Mouse (Mus musculus) CH12.LX (cell line): ENCODE measurements around the gene Sapcd2. TPM values are rescaled to one million over a fixed set of nuclear protein-coding genes. Genes with fewer than 3 reads are reported as not detected.

Source experiments
- DNase-seq: peaks from one replicate; pipeline ENCODE4 v3.0.0-alpha.2; 2013; ENCODE audit errors: extremely low read depth
- H3K27ac ChIP-seq: 2 replicates; pipeline ENCODE4 v1.5.1; 2012; ENCODE audit warnings: low read depth, mild to moderate bottlenecking, control low read depth, moderate library complexity; ENCODE audit not compliant: insufficient read depth
- H3K27me3 ChIP-seq: replicated peaks from 2 replicates; pipeline ENCODE3; 2012; ENCODE audit warnings: inconsistent platforms
- H3K36me3 ChIP-seq, 2 experiments: replicated peaks in 1 of 2; 2 replicates each; pipeline versions ENCODE3 to v1.6.1; 2012; ENCODE audit warnings: inconsistent platforms in 1 of 2, low read length in 1 of 2, mild to moderate bottlenecking in 1 of 2, mixed read lengths in 1 of 2, moderate library complexity in 1 of 2; ENCODE audit not compliant: control insufficient read depth in 1 of 2, insufficient read depth in 1 of 2
- H3K4me1 ChIP-seq, 2 experiments: 2 replicates each; pipeline ENCODE4 v1.6.1; 2012; ENCODE audit warnings: inconsistent platforms in 1 of 2, moderate library complexity in 1 of 2; ENCODE audit not compliant: insufficient read depth in 2 of 2, control insufficient read depth in 1 of 2
- H3K4me2 ChIP-seq: 2 replicates; pipeline ENCODE4 v1.6.1; 2012; ENCODE audit warnings: low read depth, mild to moderate bottlenecking, control low read depth; ENCODE audit not compliant: poor library complexity, insufficient read depth, severe bottlenecking
- H3K4me3 ChIP-seq, 3 experiments: fragments of 150-350 bp in 1 of 3; sonication (generic) in 1 of 3; replicated peaks in 1 of 3; 2 replicates each; pipeline versions ENCODE3 to v1.5.1; 2011 to 2012; ENCODE audit warnings: low read depth in 2 of 3, low read length in 2 of 3, mild to moderate bottlenecking in 2 of 3, moderate library complexity in 2 of 3, control low read depth in 1 of 3, improper control_type of control experiment in 1 of 3, inconsistent platforms in 1 of 3, mixed read lengths in 1 of 3; ENCODE audit not compliant: poor library complexity in 1 of 3
- H3K79me2 ChIP-seq: replicated peaks from 2 replicates; pipeline ENCODE4 v1.6.1; 2012; ENCODE audit warnings: mild to moderate bottlenecking, moderate library complexity; ENCODE audit not compliant: control insufficient read depth, poor library complexity, insufficient read depth, severe bottlenecking; ENCODE audit errors: extremely low read depth
- H3K9ac ChIP-seq: 2 replicates; pipeline ENCODE4 v1.6.1; 2012; ENCODE audit warnings: low read depth, mild to moderate bottlenecking, control low read depth, moderate library complexity; ENCODE audit not compliant: insufficient read depth
- H3K9me3 ChIP-seq: replicated peaks from 2 replicates; pipeline ENCODE3; 2012; ENCODE audit warnings: low read length, inconsistent platforms, mixed read lengths
- CHD2 ChIP-seq: IDR thresholded peaks from 2 replicates; pipeline ENCODE4 v1.6.1; 2011; ENCODE audit warnings: low read length, improper control_type of control experiment
- CTCF ChIP-seq, 2 experiments: IDR thresholded peaks in 1 of 2; conservative IDR thresholded peaks in 1 of 2; 2 replicates each; pipeline ENCODE4 v1.5.1; 2011 to 2012; ENCODE audit warnings: low read depth in 2 of 2, low read length in 2 of 2, improper control_type of control experiment in 1 of 2, inconsistent platforms in 1 of 2, mild to moderate bottlenecking in 1 of 2, moderate library complexity in 1 of 2
- NELFE ChIP-seq: IDR thresholded peaks from 2 replicates; pipeline ENCODE4 v1.6.1; 2011; ENCODE audit warnings: low read depth, low read length, improper control_type of control experiment
- POLR2A ChIP-seq: IDR thresholded peaks from 2 replicates; pipeline ENCODE4 v1.6.1; 2011; ENCODE audit warnings: low read depth, mild to moderate bottlenecking, improper control_type of control experiment, low read length
- SIN3A ChIP-seq: IDR thresholded peaks from 2 replicates; pipeline ENCODE4 v1.6.1; 2012; ENCODE audit warnings: low read length, improper control_type of control experiment, inconsistent platforms
- ZC3H11A ChIP-seq: IDR thresholded peaks from 2 replicates; pipeline ENCODE4 v1.6.1; 2012; ENCODE audit warnings: low read depth, mild to moderate bottlenecking, inconsistent platforms, low read length, improper control_type of control experiment
- ZKSCAN1 ChIP-seq: IDR thresholded peaks from 2 replicates; pipeline ENCODE4 v1.6.1; 2012; ENCODE audit warnings: low read depth, inconsistent platforms, low read length, improper control_type of control experiment, borderline replicate concordance
- dilution Hi-C: fragments of 300-500 bp; cut with MboI; formaldehyde crosslinking; loops from 2 replicates; pipeline ENCODE4 v1.14.3; 2020; ENCODE audit warnings: low sequenced_read_pairs; ENCODE audit not compliant: extremely low pct_unique_long_range_greater_than_20kb, extremely low pct_ligation_motif_present
- in situ Hi-C: fragments of 300-500 bp; cut with MboI; formaldehyde crosslinking; loops from 3 replicates; pipeline ENCODE4 v1.14.3; 2019; ENCODE audit warnings: low sequenced_read_pairs, low pct_ligation_motif_present, low pct_unique_long_range_greater_than_20kb, mixed read lengths
- polyA plus RNA-seq: library from polyadenylated mRNA; unstranded; fragments of >175 nt; gene quantifications from 2 replicates; pipeline ENCODE4 v1.2.1, GENCODE M21; 2012; ENCODE audit warnings: low read depth; ENCODE audit not compliant: insufficient read length
- total RNA-seq, 2 experiments: library from RNA; depleted of rRNA; stranded (reverse); fragments of 300-350 nt in 1 of 2; fragments of >200 nt in 1 of 2; gene quantifications; 2 replicates each; pipeline ENCODE4 v1.2.3; 2012 to 2014

Gene Sapcd2
- total and polyA plus RNA-seq, 3 experiments = 16.9 to 27.3 (median 22.5) TPM

DNA sequence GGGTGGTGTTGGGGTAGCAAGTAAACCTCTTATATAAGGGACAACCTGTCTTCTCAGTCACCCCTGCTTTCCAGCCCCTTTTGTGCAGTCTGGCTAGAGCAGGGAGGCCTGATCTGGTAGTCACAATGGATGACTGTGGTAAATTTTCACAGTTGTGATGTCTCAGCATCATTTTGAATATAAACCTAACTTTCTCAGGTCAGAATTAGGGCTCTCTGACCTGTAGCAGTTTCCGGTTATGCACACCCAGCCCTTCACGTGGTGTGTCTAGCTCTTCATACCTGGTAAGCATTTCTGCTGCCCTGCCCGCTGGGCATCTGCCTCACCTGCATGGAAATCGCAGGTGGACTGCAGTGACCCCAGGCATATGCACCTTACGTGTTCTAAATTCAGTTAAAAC is 55.1 kb downstream of the Sapcd2 start:
- dilution Hi-C loops = no loop called here
- Histone ChIP-seq H3K4me1 (peaks cover 36 to 75% of the 10 kb centered on the region in 2 experiments), H3K27me3 (no peaks in the 10 kb centered on the region), H3K9ac (no peak overlapping the region), H3K9me3 (peaks cover 3% of the 10 kb centered on the region), H3K4me3 (no peak overlapping the region), H3K4me2 (no peak overlapping the region), H3K79me2 (no peaks in the 10 kb centered on the region), H3K27ac (no peak overlapping the region), H3K36me3 (peaks cover 0 to 20% of the 10 kb centered on the region in 2 experiments)
- in situ Hi-C loops = loop anchor here (10.0 kb wide), 1 partner anchor 128 kb away; the partner anchor contains the start of gene Edf1
- DNase-seq = no peak
- TF ChIP-seq ZC3H11A (no peak), ZKSCAN1 (no peak), SIN3A (no peak), CTCF (conservative IDR thresholded peaks at IDR 0.05 in 1 of 2, IDR thresholded peaks at IDR 0.05 in 1 of 2; ENCODE audit: low read depth in 2 of 2, low read length in 2 of 2) (peak in 1 of 2 experiments; percentile 12; a peak in 1 of 4 replicates), NELFE (no peak), CHD2 (no peak), POLR2A (no peak)

Other genes starting within 250 kb of the Sapcd2 start
Only the 20 nearest of the 39 such genes appear.
- gene AL732309.1, start 125.5 kb upstream of the Sapcd2 start, total RNA-seq (2012; rRNA removed) = 8.9 and 9.5 TPM in 2 replicates
- gene AL732309.1, start 125.5 kb upstream of the Sapcd2 start, total RNA-seq (2014; rRNA removed) = 6.7 and 9.6 TPM in 2 replicates
- 3.5 and 4.5 TPM in 2 replicates for gene AL732309.1, start 125.5 kb upstream of the Sapcd2 start, polyA plus RNA-seq
- gene Tmem203, start 116.9 kb upstream of the Sapcd2 start, total RNA-seq (2012; rRNA removed) = 22.7 and 28.3 TPM in 2 replicates
- gene Tmem203, start 116.9 kb upstream of the Sapcd2 start, total RNA-seq (2014; rRNA removed) = 18.4 and 21.2 TPM in 2 replicates
- gene Tmem203, start 116.9 kb upstream of the Sapcd2 start, polyA plus RNA-seq = 14.5 and 21.5 TPM in 2 replicates
- 13.1 and 14.3 TPM in 2 replicates for gene Tprn, start 109.7 kb upstream of the Sapcd2 start, total RNA-seq (2012; rRNA removed)
- 7.0 and 8.2 TPM in 2 replicates for gene Tprn, start 109.7 kb upstream of the Sapcd2 start, total RNA-seq (2014; rRNA removed)
- 17.0 and 19.3 TPM in 2 replicates for gene Tprn, start 109.7 kb upstream of the Sapcd2 start, polyA plus RNA-seq
- 80.6 and 98.5 TPM in 2 replicates for gene Ssna1, start 99.9 kb upstream of the Sapcd2 start, total RNA-seq (2012; rRNA removed)
- 72.9 and 82.0 TPM in 2 replicates for gene Ssna1, start 99.9 kb upstream of the Sapcd2 start, total RNA-seq (2014; rRNA removed)
- gene Ssna1, start 99.9 kb upstream of the Sapcd2 start, polyA plus RNA-seq = 51.4 and 74.9 TPM in 2 replicates
- 13.6 and 14.5 TPM in 2 replicates for gene Anapc2, start 99.8 kb upstream of the Sapcd2 start, total RNA-seq (2012; rRNA removed)
- 9.6 and 13.0 TPM in 2 replicates for gene Anapc2, start 99.8 kb upstream of the Sapcd2 start, total RNA-seq (2014; rRNA removed)
- gene Anapc2, start 99.8 kb upstream of the Sapcd2 start, polyA plus RNA-seq = 48.7 and 55.2 TPM in 2 replicates
- not detected in 2 replicates for gene Tmem210, start 84.2 kb upstream of the Sapcd2 start, total RNA-seq (2012; rRNA removed)
- gene Tmem210, start 84.2 kb upstream of the Sapcd2 start, total RNA-seq (2014; rRNA removed) = not detected in 2 replicates
- gene Tmem210, start 84.2 kb upstream of the Sapcd2 start, polyA plus RNA-seq = not detected in 2 replicates
- not detected in 2 replicates for gene Lrrc26, start 82.4 kb upstream of the Sapcd2 start, total RNA-seq (2012; rRNA removed)
- gene Lrrc26, start 82.4 kb upstream of the Sapcd2 start, total RNA-seq (2014; rRNA removed) = not detected in 2 replicates
- not detected in 2 replicates for gene Lrrc26, start 82.4 kb upstream of the Sapcd2 start, polyA plus RNA-seq
- gene Grin1, start 53.1 kb upstream of the Sapcd2 start, total RNA-seq (2012; rRNA removed) = 0.04 and 0.17 TPM in 2 replicates
- 0.08 and 0.36 TPM in 2 replicates for gene Grin1, start 53.1 kb upstream of the Sapcd2 start, total RNA-seq (2014; rRNA removed)
- 0.06 TPM in 1 of 2 replicates, not detected in the other for gene Grin1, start 53.1 kb upstream of the Sapcd2 start, polyA plus RNA-seq
- gene Man1b1, start 40.0 kb upstream of the Sapcd2 start, total RNA-seq (2012; rRNA removed) = 45.7 and 58.1 TPM in 2 replicates
- gene Man1b1, start 40.0 kb upstream of the Sapcd2 start, total RNA-seq (2014; rRNA removed) = 39.3 and 41.8 TPM in 2 replicates
- gene Man1b1, start 40.0 kb upstream of the Sapcd2 start, polyA plus RNA-seq = 68.8 and 69.3 TPM in 2 replicates
- 21.0 and 36.0 TPM in 2 replicates for gene Dpp7, start 16.0 kb upstream of the Sapcd2 start, total RNA-seq (2012; rRNA removed)
- 16.2 and 19.4 TPM in 2 replicates for gene Dpp7, start 16.0 kb upstream of the Sapcd2 start, total RNA-seq (2014; rRNA removed)
- gene Dpp7, start 16.0 kb upstream of the Sapcd2 start, polyA plus RNA-seq = 20.9 and 22.7 TPM in 2 replicates
- 14.5 and 16.2 TPM in 2 replicates for gene Uap1l1, start 6.6 kb upstream of the Sapcd2 start, total RNA-seq (2012; rRNA removed)
- 3.3 and 4.3 TPM in 2 replicates for gene Uap1l1, start 6.6 kb upstream of the Sapcd2 start, total RNA-seq (2014; rRNA removed)
- gene Uap1l1, start 6.6 kb upstream of the Sapcd2 start, polyA plus RNA-seq = 27.6 and 30.8 TPM in 2 replicates
- gene Entpd2, start 23.6 kb downstream of the Sapcd2 start, total RNA-seq (2012; rRNA removed) = not detected in 2 replicates
- gene Entpd2, start 23.6 kb downstream of the Sapcd2 start, total RNA-seq (2014; rRNA removed) = not detected in 2 replicates
- not detected in 2 replicates for gene Entpd2, start 23.6 kb downstream of the Sapcd2 start, polyA plus RNA-seq
- 3.4 and 5.5 TPM in 2 replicates for gene Npdc1, start 27.0 kb downstream of the Sapcd2 start, total RNA-seq (2012; rRNA removed)
- gene Npdc1, start 27.0 kb downstream of the Sapcd2 start, total RNA-seq (2014; rRNA removed) = not detected in 2 replicates
- 0.49 and 0.78 TPM in 2 replicates for gene Npdc1, start 27.0 kb downstream of the Sapcd2 start, polyA plus RNA-seq
- gene Fut7, start 50.9 kb downstream of the Sapcd2 start, total RNA-seq (2012; rRNA removed) = 0.17 and 0.25 TPM in 2 replicates
- 0.17 and 0.51 TPM in 2 replicates for gene Fut7, start 50.9 kb downstream of the Sapcd2 start, total RNA-seq (2014; rRNA removed)
- gene Fut7, start 50.9 kb downstream of the Sapcd2 start, polyA plus RNA-seq = 0.57 and 0.74 TPM in 2 replicates
- 10.5 and 13.0 TPM in 2 replicates for gene Abca2, start 56.4 kb downstream of the Sapcd2 start, total RNA-seq (2012; rRNA removed)
- 3.1 and 5.0 TPM in 2 replicates for gene Abca2, start 56.4 kb downstream of the Sapcd2 start, total RNA-seq (2014; rRNA removed)
- gene Abca2, start 56.4 kb downstream of the Sapcd2 start, polyA plus RNA-seq = 15.7 and 23.4 TPM in 2 replicates
- gene Clic3, start 84.5 kb downstream of the Sapcd2 start, total RNA-seq (2012; rRNA removed) = 0.30 and 0.63 TPM in 2 replicates
- not detected in 2 replicates for gene Clic3, start 84.5 kb downstream of the Sapcd2 start, total RNA-seq (2014; rRNA removed)
- gene Clic3, start 84.5 kb downstream of the Sapcd2 start, polyA plus RNA-seq = 0.71 and 1.6 TPM in 2 replicates
- 13.6 and 15.1 TPM in 2 replicates for gene Paxx, start 88.8 kb downstream of the Sapcd2 start, total RNA-seq (2012; rRNA removed)
- 13.5 and 16.2 TPM in 2 replicates for gene Paxx, start 88.8 kb downstream of the Sapcd2 start, total RNA-seq (2014; rRNA removed)
- gene Paxx, start 88.8 kb downstream of the Sapcd2 start, polyA plus RNA-seq = 9.5 and 13.9 TPM in 2 replicates
- gene Ptgds, start 97.7 kb downstream of the Sapcd2 start, total RNA-seq (2012; rRNA removed) = 0.29 TPM in 1 of 2 replicates, not detected in the other
- 0.46 TPM in 1 of 2 replicates, not detected in the other for gene Ptgds, start 97.7 kb downstream of the Sapcd2 start, total RNA-seq (2014; rRNA removed)
- gene Ptgds, start 97.7 kb downstream of the Sapcd2 start, polyA plus RNA-seq = 0.37 and 0.40 TPM in 2 replicates
- gene Lcn12, start 121.6 kb downstream of the Sapcd2 start, total RNA-seq (2012; rRNA removed) = not detected in 2 replicates
- gene Lcn12, start 121.6 kb downstream of the Sapcd2 start, total RNA-seq (2014; rRNA removed) = not detected in 2 replicates
- not detected in 2 replicates for gene Lcn12, start 121.6 kb downstream of the Sapcd2 start, polyA plus RNA-seq
- 36.8 and 37.4 TPM in 2 replicates for gene Fbxw5, start 128.4 kb downstream of the Sapcd2 start, total RNA-seq (2012; rRNA removed)
- 31.9 and 34.3 TPM in 2 replicates for gene Fbxw5, start 128.4 kb downstream of the Sapcd2 start, total RNA-seq (2014; rRNA removed)
- gene Fbxw5, start 128.4 kb downstream of the Sapcd2 start, polyA plus RNA-seq = 37.0 and 40.4 TPM in 2 replicates